Mouse (Mus musculus) c-Kit-positive CD71-negative TER-119-negative erythroid progenitor cells, embryonic 14.5 days (primary cell): ENCODE measurements around the gene Ankrd9.
A peak's percentile ranks its signal among the peaks of the same experiment; 100 is the strongest.

Experiments used
- DNase-seq: peaks from one replicate; pipeline ENCODE4 v3.0.0-alpha.2; 2013; ENCODE audit warnings: low read depth

The Ankrd9 gene

GRCm38 (mm10) chr12:110978607-110979406 is at the start of gene Ankrd9:
Gene Ankrd9, minus strand, starts transcription at chr12:110979040.
- peak; percentile 96 for DNase-seq

- DNase-seq: no peak
Measured at GRCm38 (mm10) chr12:111021577-111021976, 42.7 kb upstream of the Ankrd9 start.

GRCm38 (mm10) chr12:111021138-111021537 is 42.3 kb upstream of the Ankrd9 start:
- no peak for DNase-seq

GRCm38 (mm10) chr12:111019086-111019485 is 40.2 kb upstream of the Ankrd9 start:
- DNase-seq: no peak

GRCm38 (mm10) chr12:111018068-111018467 is 39.2 kb upstream of the Ankrd9 start:
- no peak for DNase-seq

GRCm38 (mm10) chr12:111016807-111017206 is 38.0 kb upstream of the Ankrd9 start:
- DNase-seq: no peak

GRCm38 (mm10) chr12:111009615-111010257 is 30.9 kb upstream of the Ankrd9 start:
- DNase-seq: no peak

- DNase-seq: no peak
Measured at GRCm38 (mm10) chr12:111008500-111009490, 30.0 kb upstream of the Ankrd9 start.

GRCm38 (mm10) chr12:111007134-111008103 is 28.6 kb upstream of the Ankrd9 start:
- peak; percentile 68 for DNase-seq

GRCm38 (mm10) chr12:111006339-111006738 is 27.5 kb upstream of the Ankrd9 start:
- DNase-seq: no peak

GRCm38 (mm10) chr12:111005803-111006202 is 27.0 kb upstream of the Ankrd9 start:
- DNase-seq: no peak

- no peak for DNase-seq
Measured at GRCm38 (mm10) chr12:111004142-111004541, 25.3 kb upstream of the Ankrd9 start.

GRCm38 (mm10) chr12:111000956-111001355 is 22.1 kb upstream of the Ankrd9 start:
- no peak for DNase-seq

GRCm38 (mm10) chr12:110999820-111000219 is 21.0 kb upstream of the Ankrd9 start:
- DNase-seq: no peak

GRCm38 (mm10) chr12:110998092-110998491 is 19.3 kb upstream of the Ankrd9 start:
- no peak for DNase-seq

- DNase-seq: no peak
Measured at GRCm38 (mm10) chr12:110994666-110995065, 15.8 kb upstream of the Ankrd9 start.

GRCm38 (mm10) chr12:110993226-110993625 is 14.4 kb upstream of the Ankrd9 start:
- DNase-seq: no peak

GRCm38 (mm10) chr12:110992771-110993170 is 13.9 kb upstream of the Ankrd9 start:
- no peak for DNase-seq

- DNase-seq: peak; percentile 87
Measured at GRCm38 (mm10) chr12:110992128-110992553, 13.3 kb upstream of the Ankrd9 start.

GRCm38 (mm10) chr12:110991361-110992127 is 12.7 kb upstream of the Ankrd9 start:
- DNase-seq: peak; percentile 95
